1 mouse cellular context compared by ENCODE assay signal in genomic region chr3:138173291-138173690, GRCm38 (mm10).
A peak's percentile ranks its signal among the peaks of the same experiment; 100 is the strongest.
TF ChIP-seq lines count a peak whose summit lies in the region.

No protein-coding gene starts in this region.

TF ChIP-seq in CH12.LX, 34 proteins besides CTCF, POLR2A, EP300 and RAD21:
- no peak for TF ChIP-seq CHD2 (IDR thresholded peaks at IDR 0.05; ENCODE audit: low read length)
- peak; percentile 60 for TF ChIP-seq SMC3 (IDR thresholded peaks at IDR 0.05; ENCODE audit: low read depth, low read length)
- peak; percentile 55 for TF ChIP-seq ELF1 (IDR thresholded peaks at IDR 0.05; ENCODE audit: low read depth, low read length)
- TF ChIP-seq PAX5 (IDR thresholded peaks at IDR 0.05; ENCODE audit: low read length), result no peak
- TF ChIP-seq USF2 (conservative IDR thresholded peaks at IDR 0.05; ENCODE audit: low read depth, low read length), result no peak
- peak; percentile 52; the same call in 1 of the 2 replicates for TF ChIP-seq BHLHE40 (IDR thresholded peaks at IDR 0.05; ENCODE audit: low read depth, low read length)
